Mouse (Mus musculus) spleen, adult 12 weeks (tissue): ENCODE data around the gene Diaph3.
"Not testable (repeated sequence)": the region's sequence is repeated elsewhere in the genome, so short reads cannot be mapped to it uniquely, and the experiment has no call there.

Source experiments
- DNase-seq: peaks from one replicate; pipeline ENCODE4 v3.0.0; 2022; ENCODE audit warnings: low spot score

Diaph3 gene

DNA sequence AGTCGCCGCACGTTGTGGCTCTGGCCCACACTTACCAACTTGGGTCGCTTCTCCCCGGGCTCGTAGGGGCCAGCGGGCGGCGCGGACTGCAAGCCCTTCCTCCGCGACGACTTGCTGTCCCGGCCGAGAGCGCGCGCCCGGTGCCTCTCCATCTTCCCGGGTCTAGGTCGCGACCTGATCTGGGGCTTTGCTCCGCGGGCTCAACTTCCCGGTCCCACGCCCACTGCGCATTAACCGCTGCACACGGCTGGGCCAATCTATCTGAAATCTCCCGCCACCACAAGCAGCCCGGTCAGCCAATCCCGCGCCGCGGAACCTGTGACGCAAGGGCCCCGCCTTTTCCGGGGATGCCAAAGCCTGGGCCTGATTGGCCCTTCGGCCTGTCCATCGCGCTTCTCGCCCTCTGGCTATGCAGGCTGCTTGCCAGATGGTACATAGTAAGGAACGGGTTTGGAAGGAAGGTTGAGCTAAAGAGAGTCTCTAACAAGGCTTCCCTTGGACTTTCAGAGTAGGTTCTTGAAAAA lies at the start of gene Diaph3:
Diaph3 (minus strand) TSS at position 273 of the 524 bp plus-strand sequence.
- peak; percentile 98 for DNase-seq

- DNase-seq: no peak
These were observed 49.6 kb upstream of the Diaph3 start for GRCm38 (mm10) chr14:87190685-87191084.

DNA sequence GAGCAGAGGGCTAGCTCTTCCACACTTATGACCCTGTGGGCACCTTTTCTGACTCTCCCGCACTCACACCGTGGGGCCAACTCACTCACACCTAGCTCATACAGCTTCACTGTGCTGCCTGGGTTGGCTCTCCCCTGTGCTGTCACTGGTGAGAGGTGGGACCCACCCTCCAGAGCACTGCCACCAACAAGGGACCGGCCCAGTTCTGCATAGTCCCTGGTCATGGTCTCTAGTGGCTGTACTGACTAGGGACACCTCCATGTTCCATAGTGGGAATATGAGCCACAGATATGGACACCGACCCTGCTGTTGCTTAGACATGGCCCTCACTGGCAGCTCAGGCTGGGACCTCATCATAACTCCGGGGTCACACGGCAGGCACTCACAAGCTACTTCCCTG lies 30.5 kb upstream of the Diaph3 start:
- no peak for DNase-seq

- DNase-seq: no peak
These were observed 28.1 kb upstream of the Diaph3 start for GRCm38 (mm10) chr14:87169151-87169550.

DNA sequence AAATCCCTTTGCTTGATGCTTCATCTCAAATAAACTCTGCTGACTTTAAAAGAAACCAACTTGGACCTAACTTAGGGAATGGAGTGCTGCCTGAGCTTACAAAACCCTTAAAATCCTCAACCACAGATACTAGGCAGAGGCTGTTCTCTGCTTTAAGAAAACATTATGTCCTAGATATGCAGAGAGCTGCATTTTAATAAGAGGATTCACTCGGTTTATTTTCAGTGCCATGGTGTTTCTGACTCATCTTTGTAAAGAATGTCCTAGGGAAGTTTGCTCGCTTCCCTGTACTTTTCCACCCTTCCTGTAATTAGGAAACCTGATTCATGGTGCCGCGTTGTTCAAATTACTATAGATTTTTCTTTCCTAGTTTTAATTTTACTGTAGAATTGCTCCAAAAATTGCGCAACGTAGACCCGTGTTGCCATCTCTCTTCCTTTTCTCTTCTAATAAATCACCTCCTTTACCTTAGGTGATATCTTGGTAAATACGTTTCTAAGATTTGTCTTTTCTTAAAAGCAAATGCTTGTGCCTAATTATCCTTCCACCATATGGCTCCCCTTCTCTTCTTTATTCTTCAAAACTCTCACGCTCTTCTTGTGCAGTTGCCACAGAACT lies 14.7 kb upstream of the Diaph3 start:
- no peak for DNase-seq

DNA sequence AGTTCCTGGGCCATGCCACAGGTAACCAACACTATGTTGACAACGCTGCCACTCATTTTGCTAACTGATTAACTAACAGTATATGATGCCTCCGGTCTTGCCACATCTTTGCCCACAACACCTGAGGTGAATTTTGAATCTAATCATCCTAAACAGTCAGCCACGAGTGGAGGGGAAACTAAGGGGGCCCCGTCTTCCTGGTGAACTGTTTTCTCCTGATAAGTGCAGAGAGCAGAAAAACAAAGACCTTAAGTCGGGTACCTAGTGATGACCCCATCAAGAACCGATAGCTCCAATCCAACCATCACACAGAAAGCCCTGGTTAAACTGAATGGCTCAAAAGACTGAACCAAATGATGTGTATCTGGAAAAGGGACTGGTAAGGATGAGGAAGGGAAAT lies 8.6 kb upstream of the Diaph3 start:
- no peak for DNase-seq

DNA sequence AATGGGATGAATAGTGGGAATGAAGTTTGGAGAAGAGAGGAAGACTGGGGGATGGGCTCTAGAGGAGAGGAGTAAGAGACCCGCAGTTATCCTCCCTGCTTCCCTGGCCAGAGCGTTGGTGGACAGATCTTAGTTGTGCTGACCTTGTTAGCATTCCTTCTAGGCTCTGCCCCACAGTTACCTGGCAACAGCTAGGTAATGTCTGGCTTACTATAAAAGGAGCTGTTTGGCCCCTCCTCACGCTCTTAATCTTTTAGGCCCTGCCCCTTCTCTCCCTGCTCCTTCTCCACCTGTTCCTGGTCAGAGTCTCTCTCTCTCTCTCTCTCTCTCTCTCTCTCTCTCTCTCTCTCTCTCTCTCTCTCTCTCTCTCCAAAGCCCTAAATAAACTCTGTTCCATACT lies 5.7 kb upstream of the Diaph3 start:
- no peak for DNase-seq

GRCm38 (mm10) chr14:87145351-87145750 lies 4.3 kb upstream of the Diaph3 start:
- DNase-seq: no peak

GRCm38 (mm10) chr14:87141777-87142176 lies 742 bp upstream of the Diaph3 start:
- DNase-seq: no peak

DNA sequence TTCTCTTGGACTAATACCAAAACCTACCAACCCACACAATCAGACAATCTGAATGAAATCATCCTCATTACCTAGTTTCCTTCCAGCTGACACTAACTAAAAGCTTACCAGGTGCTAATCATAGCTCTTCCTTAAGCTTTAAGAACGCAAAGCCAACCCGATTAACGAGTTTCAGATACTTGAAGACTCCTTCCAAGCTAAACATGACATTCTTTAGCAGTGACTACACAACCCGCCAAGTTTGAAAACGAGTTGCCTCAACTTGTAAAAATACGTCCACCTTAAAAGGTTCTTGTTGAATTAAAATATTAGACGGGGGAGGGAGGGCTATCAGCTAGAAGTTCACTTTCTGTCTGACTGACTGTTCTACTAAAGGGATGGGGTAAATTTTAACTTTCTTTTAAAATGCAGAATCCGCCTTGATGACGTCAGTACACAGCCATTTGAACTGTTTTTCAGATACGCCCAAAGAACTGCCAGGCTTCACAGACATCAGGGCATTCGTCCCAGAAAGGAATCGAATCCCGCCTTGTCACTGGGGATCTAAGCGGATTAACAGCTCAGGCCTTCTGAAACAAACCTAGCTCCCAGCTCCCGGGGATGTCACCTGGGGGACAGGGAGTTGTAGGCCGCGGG lies 590 bp downstream of the Diaph3 start:
- no peak for DNase-seq

DNA sequence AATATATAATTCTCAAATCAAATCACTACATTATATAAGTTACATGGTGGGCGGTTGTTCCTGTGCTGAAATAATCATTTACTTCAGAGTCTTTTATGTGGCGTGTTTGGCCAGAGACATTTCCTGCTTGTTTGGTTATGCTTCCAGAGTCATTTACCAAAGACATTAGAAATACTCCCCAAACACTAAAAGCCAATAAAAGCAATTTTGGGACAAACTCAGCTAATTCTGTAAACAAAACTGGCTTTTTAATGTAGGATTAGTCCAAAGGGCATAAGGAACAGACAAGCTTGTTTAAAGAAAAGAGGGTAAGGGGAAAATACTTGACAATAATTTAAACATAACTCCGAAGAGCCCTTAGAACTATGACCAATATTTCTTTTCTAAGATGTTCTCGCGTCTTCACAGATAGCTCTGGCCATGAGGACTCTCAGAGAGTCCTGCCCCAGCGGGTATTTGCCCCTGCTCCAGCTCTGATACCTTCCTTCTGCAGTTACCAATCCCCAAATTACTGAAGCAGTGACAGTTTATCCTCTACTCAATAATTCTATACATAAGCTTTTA lies 14.9 kb downstream of the Diaph3 start:
- DNase-seq: no peak

GRCm38 (mm10) chr14:87125492-87125891 lies 15.5 kb downstream of the Diaph3 start:
- DNase-seq: no peak

GRCm38 (mm10) chr14:87123091-87123490 lies 17.9 kb downstream of the Diaph3 start:
- no peak for DNase-seq

DNA sequence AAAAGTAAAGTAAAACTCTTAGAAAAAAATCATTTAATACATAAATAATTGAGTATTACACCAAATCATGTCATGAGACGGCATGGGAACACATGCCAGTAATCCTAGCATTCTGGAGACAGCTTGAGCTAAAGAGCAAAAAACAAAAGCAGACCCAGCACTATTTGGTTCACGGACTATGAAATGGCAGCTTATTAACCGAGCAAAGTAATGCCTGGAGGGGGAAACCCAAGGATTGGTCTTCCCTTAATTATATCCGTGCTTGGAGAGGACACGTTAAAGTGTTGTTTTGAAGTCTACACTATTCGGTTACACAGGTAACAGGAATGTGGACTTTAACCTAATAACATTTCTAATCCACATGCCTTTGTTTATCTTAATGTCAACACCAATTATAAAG lies 19.2 kb downstream of the Diaph3 start:
- DNase-seq: no peak

DNA sequence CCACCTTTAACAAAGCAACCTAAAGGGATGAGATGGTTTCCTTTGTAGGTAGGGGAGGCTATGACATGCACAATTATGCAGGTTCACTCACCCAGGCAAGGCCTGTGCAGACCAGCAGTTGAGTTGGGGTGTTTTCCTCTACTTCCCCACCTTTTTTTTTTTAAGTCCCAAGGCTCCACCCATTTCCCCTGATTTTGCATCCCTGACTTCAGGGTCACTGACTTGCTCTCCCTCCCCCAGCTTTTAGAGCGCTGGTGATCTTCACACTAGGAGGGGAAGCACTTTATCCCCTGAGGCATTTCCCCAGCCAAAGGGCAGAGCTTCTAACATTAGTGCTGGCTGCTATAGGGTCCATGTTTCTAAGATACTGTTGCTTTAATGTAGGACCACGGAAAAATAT lies 30.4 kb downstream of the Diaph3 start:
- DNase-seq: no peak

- no peak for DNase-seq
These were observed 41.5 kb downstream of the Diaph3 start for GRCm38 (mm10) chr14:87099380-87100088.

GRCm38 (mm10) chr14:87098093-87098492 lies 42.9 kb downstream of the Diaph3 start:
- no peak for DNase-seq

- no peak for DNase-seq
These were observed 49.5 kb downstream of the Diaph3 start for GRCm38 (mm10) chr14:87091522-87091921.

GRCm38 (mm10) chr14:87091108-87091507 lies 49.9 kb downstream of the Diaph3 start:
- no peak for DNase-seq

- no peak for DNase-seq
These were observed 52.1 kb downstream of the Diaph3 start for GRCm38 (mm10) chr14:87088928-87089327.

GRCm38 (mm10) chr14:87088456-87088855 lies 52.6 kb downstream of the Diaph3 start:
- no peak for DNase-seq

- no peak for DNase-seq
These were observed 53.0 kb downstream of the Diaph3 start for GRCm38 (mm10) chr14:87087996-87088395.

DNA sequence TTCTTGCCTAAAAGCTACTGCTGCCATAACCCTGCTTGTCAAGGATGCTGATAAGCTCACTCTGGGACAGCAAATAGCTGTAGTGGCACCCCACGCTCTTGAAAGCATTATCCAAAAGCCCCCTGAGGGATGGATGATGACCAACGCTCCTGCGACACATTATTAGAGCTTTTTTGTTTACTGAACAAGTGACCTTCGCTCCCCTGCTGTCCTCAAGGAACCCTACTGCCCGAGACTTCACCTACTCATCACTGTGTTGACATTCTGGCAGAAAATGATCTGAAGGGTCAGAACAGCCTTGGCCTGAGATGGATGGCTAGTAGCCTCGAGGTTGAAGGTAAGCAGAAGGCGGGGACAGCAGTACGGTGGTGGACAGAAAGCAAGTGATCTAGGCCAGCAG lies 56.1 kb downstream of the Diaph3 start:
- DNase-seq: not testable (repeated sequence)
